Mouse (Mus musculus) embryonic facial prominence, embryonic 13.5 days (tissue): ENCODE data around the gene Aldh1l1. TPM values are rescaled to one million over a fixed set of nuclear protein-coding genes. Genes with fewer than 3 reads are reported as not detected.
"Not testable (repeated sequence)": the region's sequence is repeated elsewhere in the genome, so short reads cannot be mapped to it uniquely, and the experiment has no call there.

Experiments
- ATAC-seq: fragments of 200-750 bp; cut with Nextera tagmentation; 2 replicates; pipeline ENCODE4 v1.8.0; 2017; ENCODE audit warnings: low read depth; ENCODE audit not compliant: insufficient number of reproducible peaks, insufficient read depth, low FRiP score, low TSS enrichment
- H3K27ac ChIP-seq: fragments of 300-500 bp; sonication (generic); 2 replicates; pipeline ENCODE4 v1.5.1; 2015; ENCODE audit warnings: moderate library complexity, mild to moderate bottlenecking, inconsistent platforms
- H3K27me3 ChIP-seq: fragments of 300-500 bp; sonication (generic); 2 replicates; pipeline ENCODE4 v1.6.1; 2015; ENCODE audit warnings: mild to moderate bottlenecking, inconsistent platforms
- H3K36me3 ChIP-seq: fragments of 300-500 bp; sonication (generic); 2 replicates; pipeline ENCODE4 v1.6.1; 2015; ENCODE audit warnings: mild to moderate bottlenecking, inconsistent platforms
- H3K4me1 ChIP-seq: fragments of 300-500 bp; sonication (generic); 2 replicates; pipeline ENCODE4 v1.6.1; 2015; ENCODE audit warnings: inconsistent platforms
- H3K4me2 ChIP-seq: fragments of 300-500 bp; sonication (generic); 2 replicates; pipeline ENCODE4 v1.6.1; 2015; ENCODE audit warnings: moderate library complexity, mild to moderate bottlenecking, inconsistent platforms
- H3K4me3 ChIP-seq: fragments of 300-500 bp; sonication (generic); 2 replicates; pipeline ENCODE4 v1.5.1; 2015; ENCODE audit warnings: mild to moderate bottlenecking, inconsistent platforms
- H3K9ac ChIP-seq: fragments of 300-500 bp; sonication (generic); 2 replicates; pipeline ENCODE4 v1.6.1; 2015; ENCODE audit warnings: mild to moderate bottlenecking, inconsistent platforms
- H3K9me3 ChIP-seq: fragments of 300-500 bp; sonication (generic); 2 replicates; pipeline ENCODE4 v1.6.1; 2016; ENCODE audit warnings: inconsistent platforms
- WGBS: fragments of 180-500 bp; shearing (Covaris S2); methylation state at CpG from one replicate; pipeline ENCODE4 v1.1.7; 2015; ENCODE audit warnings: mixed read lengths; 5-methylcytosine and 5-hydroxymethylcytosine counted together
- polyA plus RNA-seq: library from polyadenylated mRNA; unstranded; fragments of >200 nt; fragmentation: Nextera tagmentation; extraction: Ambion mirVana; gene quantifications from 2 replicates; pipeline ENCODE4 v1.2.1, GENCODE M21; 2015

Aldh1l1 gene
- polyA plus RNA-seq, 1 experiment from 2014 or later, result 1.6 TPM

GRCm38 (mm10) chr6:90625207-90625994 is 139.2 kb downstream of the Aldh1l1 start:
- H3K4me3 ChIP-seq, result no peak overlapping the region
- H3K9me3 ChIP-seq, result no peaks in the 10 kb centered on the region
- no peak overlapping the region for H3K27ac ChIP-seq
- no peaks in the 10 kb centered on the region for H3K36me3 ChIP-seq
- 83% methylated on average over 7 of the region's 7 CpGs for WGBS
- no peak overlapping the region for H3K4me2 ChIP-seq
- H3K4me1 ChIP-seq, result peaks cover 5% of the 10 kb centered on the region; the same call in 1 of the 2 replicates
- H3K27me3 ChIP-seq, result no peaks in the 10 kb centered on the region
- no peak for ATAC-seq
- H3K9ac ChIP-seq, result no peak overlapping the region

- H3K4me3 ChIP-seq, result no peak overlapping the region
- no peak overlapping the region for H3K27ac ChIP-seq
- WGBS, result 83% methylated on average over 4 of the region's 4 CpGs
- peaks cover 5% of the 10 kb centered on the region; the same call in 1 of the 2 replicates for H3K4me1 ChIP-seq
- no peak overlapping the region for H3K9ac ChIP-seq
- H3K4me2 ChIP-seq, result no peak overlapping the region
- 0 out of 2 replicates have a peak, but pooled peaks cover 3% of the 10 kb centered on the region for H3K9me3 ChIP-seq
- no peak for ATAC-seq
- no peaks in the 10 kb centered on the region for H3K27me3 ChIP-seq
- H3K36me3 ChIP-seq, result no peaks in the 10 kb centered on the region
Measured at GRCm38 (mm10) chr6:90627556-90627955, 141.3 kb downstream of the Aldh1l1 start.

GRCm38 (mm10) chr6:90629506-90629905 is 143.3 kb downstream of the Aldh1l1 start:
- no peak overlapping the region for H3K4me2 ChIP-seq
- no peaks in the 10 kb centered on the region for H3K36me3 ChIP-seq
- H3K27me3 ChIP-seq, result no peaks in the 10 kb centered on the region
- 75% methylated on average over 6 of the region's 6 CpGs for WGBS
- 0 out of 2 replicates have a peak, but pooled peaks cover 3% of the 10 kb centered on the region for H3K9me3 ChIP-seq
- H3K27ac ChIP-seq, result no peak overlapping the region
- no peak for ATAC-seq
- H3K4me1 ChIP-seq, result no peaks in the 10 kb centered on the region
- no peak overlapping the region for H3K9ac ChIP-seq
- no peak overlapping the region for H3K4me3 ChIP-seq

GRCm38 (mm10) chr6:90630427-90630826 is 144.2 kb downstream of the Aldh1l1 start:
- Histone ChIP-seq H3K4me3 (no peak overlapping the region), H3K27me3 (no peaks in the 10 kb centered on the region), H3K36me3 (no peaks in the 10 kb centered on the region), H3K9me3 (0 out of 2 replicates have a peak, but pooled peaks cover 3% of the 10 kb centered on the region), H3K27ac (no peak overlapping the region), H3K4me1 (no peaks in the 10 kb centered on the region), H3K4me2 (no peak overlapping the region), H3K9ac (no peak overlapping the region)
- WGBS, result 87% methylated on average over 7 of the region's 7 CpGs
- ATAC-seq, result no peak

GRCm38 (mm10) chr6:90632526-90632925 is 146.3 kb downstream of the Aldh1l1 start:
- not testable (repeated sequence) for H3K4me1 ChIP-seq, H3K9ac ChIP-seq, H3K36me3 ChIP-seq, ATAC-seq, H3K4me2 ChIP-seq, H3K27me3 ChIP-seq, H3K27ac ChIP-seq, H3K9me3 ChIP-seq, H3K4me3 ChIP-seq
- 76% methylated on average over 3 of the region's 3 CpGs for WGBS

GRCm38 (mm10) chr6:90635081-90635480 is 148.9 kb downstream of the Aldh1l1 start:
- Histone ChIP-seq H3K4me1 (no peaks in the 10 kb centered on the region), H3K9ac (no peak overlapping the region), H3K27ac (no peak overlapping the region), H3K4me3 (no peak overlapping the region), H3K27me3 (no peaks in the 10 kb centered on the region), H3K9me3 (0 out of 2 replicates have a peak, but pooled peaks cover 3% of the 10 kb centered on the region), H3K36me3 (no peaks in the 10 kb centered on the region), H3K4me2 (no peak overlapping the region)
- WGBS, result 24% methylated on average over 4 of the region's 4 CpGs
- no peak for ATAC-seq

GRCm38 (mm10) chr6:90635611-90636010 is 149.4 kb downstream of the Aldh1l1 start:
- Histone ChIP-seq H3K9me3 (0 out of 2 replicates have a peak, but pooled peaks cover 3% of the 10 kb centered on the region), H3K27me3 (no peaks in the 10 kb centered on the region), H3K4me2 (no peak overlapping the region), H3K4me3 (no peak overlapping the region), H3K9ac (no peak overlapping the region), H3K4me1 (no peaks in the 10 kb centered on the region), H3K36me3 (no peaks in the 10 kb centered on the region), H3K27ac (no peak overlapping the region)
- WGBS, result 78% methylated on average over 3 of the region's 3 CpGs
- no peak for ATAC-seq

- no peaks in the 10 kb centered on the region for H3K36me3 ChIP-seq
- 70% methylated on average over 3 of the region's 3 CpGs for WGBS
- no peaks in the 10 kb centered on the region for H3K27me3 ChIP-seq
- H3K4me3 ChIP-seq, result no peak overlapping the region
- no peak overlapping the region for H3K27ac ChIP-seq
- ATAC-seq, result no peak
- no peak overlapping the region for H3K9ac ChIP-seq
- no peaks in the 10 kb centered on the region for H3K4me1 ChIP-seq
- no peak overlapping the region for H3K4me2 ChIP-seq
- no peaks in the 10 kb centered on the region; the same call in 1 of the 2 replicates for H3K9me3 ChIP-seq
Measured at GRCm38 (mm10) chr6:90643057-90643456, 156.8 kb downstream of the Aldh1l1 start.

GRCm38 (mm10) chr6:90644965-90645364 is 158.7 kb downstream of the Aldh1l1 start:
- no peaks in the 10 kb centered on the region for H3K4me1 ChIP-seq
- H3K36me3 ChIP-seq, result no peaks in the 10 kb centered on the region
- H3K9me3 ChIP-seq, result no peaks in the 10 kb centered on the region; the same call in 1 of the 2 replicates
- no peak overlapping the region for H3K4me2 ChIP-seq
- H3K4me3 ChIP-seq, result no peak overlapping the region
- 82% methylated on average over 4 of the region's 4 CpGs for WGBS
- no peak overlapping the region for H3K9ac ChIP-seq
- no peaks in the 10 kb centered on the region for H3K27me3 ChIP-seq
- no peak overlapping the region for H3K27ac ChIP-seq
- no peak for ATAC-seq

- no peak overlapping the region for H3K4me3 ChIP-seq
- ATAC-seq, result no peak
- H3K9ac ChIP-seq, result no peak overlapping the region
- H3K27ac ChIP-seq, result no peak overlapping the region
- peaks cover 6% of the 10 kb centered on the region; the same call in 1 of the 2 replicates for H3K9me3 ChIP-seq
- no peaks in the 10 kb centered on the region for H3K36me3 ChIP-seq
- no peaks in the 10 kb centered on the region for H3K4me1 ChIP-seq
- WGBS, result 93% methylated on average over 6 of the region's 6 CpGs
- H3K4me2 ChIP-seq, result no peak overlapping the region
- H3K27me3 ChIP-seq, result no peaks in the 10 kb centered on the region
Measured at GRCm38 (mm10) chr6:90648391-90648790, 162.2 kb downstream of the Aldh1l1 start.

- H3K4me1 ChIP-seq, result no peaks in the 10 kb centered on the region
- whole genome bisulfite sequencing, result 62% methylated on average over 4 of the region's 4 CpGs
- no peak for ATAC-seq
Measured at GRCm38 (mm10) chr6:90649279-90649678, 163.1 kb downstream of the Aldh1l1 start.

More at GRCm38 (mm10) chr6:90649279-90649678, 163.1 kb downstream of the Aldh1l1 start:
- H3K27ac ChIP-seq, result no peak overlapping the region
- peaks cover 6% of the 10 kb centered on the region; the same call in 1 of the 2 replicates for H3K9me3 ChIP-seq
- H3K36me3 ChIP-seq, result no peaks in the 10 kb centered on the region
- H3K27me3 ChIP-seq, result no peaks in the 10 kb centered on the region
- no peak overlapping the region for H3K4me2 ChIP-seq
- no peak overlapping the region for H3K4me3 ChIP-seq
- no peak overlapping the region for H3K9ac ChIP-seq
